Mouse (Mus musculus): ENCODE results near the gene Vmn1r199. TPM values are rescaled to one million over a fixed set of nuclear protein-coding genes. Genes with fewer than 3 reads are reported as not detected.
"Not testable (repeated sequence)": the region's sequence is repeated elsewhere in the genome, so short reads cannot be mapped to it uniquely, and the experiment has no call there.

Gene Vmn1r199
- not detected for total RNA-seq (2021)

- intact Hi-C loops (cut with DNase I), result no loop called here
These were observed at the start of gene Vmn1r199 for GRCm38 (mm10) chr13:22379518-22379917. Gene Vmn1r199 (plus strand): TSS chr13:22379818.

GRCm38 (mm10) chr13:22333269-22333668 is 46.3 kb upstream of the Vmn1r199 start:
- intact Hi-C loops (cut with DNase I), result no loop called here
- DNase-seq (ENCODE audit: low spot score), result no peak

More at GRCm38 (mm10) chr13:22379518-22379917, at the start of gene Vmn1r199:
- DNase-seq (ENCODE audit: low spot score), result no peak

GRCm38 (mm10) chr13:22335565-22335964 is 44.1 kb upstream of the Vmn1r199 start:
- intact Hi-C loops (cut with DNase I), result no loop called here
- DNase-seq (ENCODE audit: low spot score), result no peak

- no peak for DNase-seq (ENCODE audit: low spot score)
- intact Hi-C loops (cut with DNase I), result no loop called here
These were observed 29.6 kb upstream of the Vmn1r199 start, which contains the start of gene Vmn1r198 for GRCm38 (mm10) chr13:22350064-22350463. Gene Vmn1r198 (plus strand): TSS chr13:22350364.

GRCm38 (mm10) chr13:22350813-22351212 is 28.8 kb upstream of the Vmn1r199 start:
- DNase-seq (ENCODE audit: low spot score), result no peak
- intact Hi-C loops (cut with DNase I), result no loop called here

- intact Hi-C loops (cut with DNase I); DNase-seq (ENCODE audit: low spot score): not testable (repeated sequence)
These were observed 1.5 kb downstream of the Vmn1r199 start for GRCm38 (mm10) chr13:22381128-22381527.

- no peak for DNase-seq (ENCODE audit: low spot score)
- intact Hi-C loops (cut with DNase I), result no loop called here
These were observed 3.8 kb downstream of the Vmn1r199 start for GRCm38 (mm10) chr13:22383401-22383800.

GRCm38 (mm10) chr13:22387050-22387449 is 7.4 kb downstream of the Vmn1r199 start:
- intact Hi-C loops (cut with DNase I), result no loop called here
- DNase-seq (ENCODE audit: low spot score), result no peak

GRCm38 (mm10) chr13:22390073-22390472 is 10.5 kb downstream of the Vmn1r199 start, which contains the start of gene Vmn1r200:
Gene Vmn1r200 (plus strand): TSS chr13:22390373.
- no peak for DNase-seq (ENCODE audit: low spot score)
- intact Hi-C loops (cut with DNase I), result no loop called here

GRCm38 (mm10) chr13:22402978-22403377 is 23.4 kb downstream of the Vmn1r199 start:
- no peak for DNase-seq (ENCODE audit: low spot score)
- intact Hi-C loops (cut with DNase I), result no loop called here

Other genes starting within 250 kb of the Vmn1r199 start
- not detected for gene Vmn1r191, start 195.8 kb upstream of the Vmn1r199 start, total RNA-seq (2021)
- gene Vmn1r192, start 188.7 kb upstream of the Vmn1r199 start, total RNA-seq (2021), result not detected
- not detected for gene Vmn1r193, start 156.7 kb upstream of the Vmn1r199 start, total RNA-seq (2021)
- not detected for gene Vmn1r194, start 135.6 kb upstream of the Vmn1r199 start, total RNA-seq (2021)
- gene Vmn1r195, start 109.3 kb upstream of the Vmn1r199 start, total RNA-seq (2021), result not detected
- gene Vmn1r196, start 89.9 kb upstream of the Vmn1r199 start, total RNA-seq (2021), result not detected
- gene Vmn1r197, start 55.2 kb upstream of the Vmn1r199 start, total RNA-seq (2021), result not detected
- gene Vmn1r198, start 29.5 kb upstream of the Vmn1r199 start, total RNA-seq (2021), result not detected
- not detected for gene Vmn1r200, start 10.6 kb downstream of the Vmn1r199 start, total RNA-seq (2021)
- not detected for gene Vmn1r201, start 92.1 kb downstream of the Vmn1r199 start, total RNA-seq (2021)
- gene Vmn1r202, start 125.6 kb downstream of the Vmn1r199 start, total RNA-seq (2021), result not detected
- gene Vmn1r203, start 138.3 kb downstream of the Vmn1r199 start, total RNA-seq (2021), result not detected
- gene Vmn1r204, start 173.4 kb downstream of the Vmn1r199 start, total RNA-seq (2021), result not detected
- gene Vmn1r205, start 213.2 kb downstream of the Vmn1r199 start, total RNA-seq (2021), result not detected
- gene Vmn1r206, start 244.4 kb downstream of the Vmn1r199 start, total RNA-seq (2021), result not detected

Data from heart, postnatal 25 days (tissue).